Mouse (Mus musculus): Measurements from ENCODE around the gene Casp2. TPM values are rescaled to one million over a fixed set of nuclear protein-coding genes. Genes with fewer than 3 reads are reported as not detected.

Casp2 gene
- polyA plus RNA-seq (2014; fragmentation: Nextera tagmentation; extraction: Ambion mirVana), result 32.7 and 36.4 TPM in 2 replicates

- H3K9me3 ChIP-seq (ENCODE audit: control insufficient read depth, low read length), result no peaks in the 10 kb centered on the region
- whole genome bisulfite sequencing, result under 1% methylated on average over 50 of the region's 51 CpGs
- no peaks in the 10 kb centered on the region for H3K27me3 ChIP-seq (ENCODE audit: control insufficient read depth, insufficient read depth, low read length)
- peak within 1 kb of the TSS; percentile 89 for H3K27ac ChIP-seq
- H3K4me2 ChIP-seq (replicated peaks), result peak within 1 kb of the TSS; percentile 85
- H3K36me3 ChIP-seq (replicated peaks; ENCODE audit: control insufficient read depth, insufficient read depth), result peaks cover 26% of the 10 kb centered on the region
- H3K4me1 ChIP-seq (replicated peaks; ENCODE audit: control insufficient read depth, insufficient read depth, low read length), result peaks cover 16% of the 10 kb centered on the region
- peak within 1 kb of the TSS; percentile 85 for H3K9ac ChIP-seq
- H3K4me3 ChIP-seq (replicated peaks; ENCODE audit: low read length), result peak within 1 kb of the TSS; percentile 73
- ATAC-seq (ENCODE audit: low FRiP score), result peak; percentile 100
- DNase-seq (ENCODE audit: low spot score), result peak; percentile 99
These were observed at the start of gene Casp2 for GRCm38 (mm10) chr6:42264626-42265312. Casp2 (plus strand) TSS chr6:42264985.

GRCm38 (mm10) chr6:42215028-42215427, 49.8 kb upstream of the Casp2 start, which contains the start of gene Tas2r144:
Tas2r144 (plus strand) TSS chr6:42215328.
- Histone ChIP-seq H3K4me2 (replicated peaks) (no peak within 1 kb of the TSS), H3K4me3 (replicated peaks; ENCODE audit: low read length) (no peak within 1 kb of the TSS), H3K4me1 (replicated peaks; ENCODE audit: control insufficient read depth, insufficient read depth, low read length) (no peaks in the 10 kb centered on the region), H3K9ac (no peak within 1 kb of the TSS), H3K36me3 (replicated peaks; ENCODE audit: control insufficient read depth, insufficient read depth) (no peaks in the 10 kb centered on the region), H3K27me3 (ENCODE audit: control insufficient read depth, insufficient read depth, low read length) (no peaks in the 10 kb centered on the region), H3K9me3 (ENCODE audit: control insufficient read depth, low read length) (no peaks in the 10 kb centered on the region), H3K27ac (no peak within 1 kb of the TSS)
- 85% methylated on average over 2 of the region's 2 CpGs for WGBS
- no peak for DNase-seq (ENCODE audit: low spot score)
- ATAC-seq (ENCODE audit: low FRiP score), result no peak

- Histone ChIP-seq H3K27ac (no peak overlapping the region), H3K36me3 (replicated peaks; ENCODE audit: control insufficient read depth, insufficient read depth) (no peaks in the 10 kb centered on the region), H3K4me1 (replicated peaks; ENCODE audit: control insufficient read depth, insufficient read depth, low read length) (no peaks in the 10 kb centered on the region), H3K4me3 (replicated peaks; ENCODE audit: low read length) (no peak overlapping the region), H3K4me2 (replicated peaks) (no peak overlapping the region), H3K27me3 (ENCODE audit: control insufficient read depth, insufficient read depth, low read length) (no peaks in the 10 kb centered on the region), H3K9ac (no peak overlapping the region), H3K9me3 (ENCODE audit: control insufficient read depth, low read length) (no peaks in the 10 kb centered on the region)
- ATAC-seq (ENCODE audit: low FRiP score) (no peak; the same call in 1 of the 2 replicates), DNase-seq (ENCODE audit: low spot score) (no peak)
- WGBS, result 50% methylated on average over 3 of the region's 3 CpGs
These were observed 42.5 kb upstream of the Casp2 start for GRCm38 (mm10) chr6:42222286-42222685.

- no peak overlapping the region for H3K9ac ChIP-seq
- no peak for ATAC-seq (ENCODE audit: low FRiP score)
- DNase-seq (ENCODE audit: low spot score), result no peak
- no peak overlapping the region for H3K4me2 ChIP-seq (replicated peaks)
- H3K27ac ChIP-seq, result no peak overlapping the region
- no peaks in the 10 kb centered on the region for H3K27me3 ChIP-seq (ENCODE audit: control insufficient read depth, insufficient read depth, low read length)
- no peaks in the 10 kb centered on the region for H3K4me1 ChIP-seq (replicated peaks; ENCODE audit: control insufficient read depth, insufficient read depth, low read length)
- H3K36me3 ChIP-seq (replicated peaks; ENCODE audit: control insufficient read depth, insufficient read depth), result no peaks in the 10 kb centered on the region
- 78% methylated on average over 4 of the region's 4 CpGs for WGBS
- no peaks in the 10 kb centered on the region for H3K9me3 ChIP-seq (ENCODE audit: control insufficient read depth, low read length)
- no peak overlapping the region for H3K4me3 ChIP-seq (replicated peaks; ENCODE audit: low read length)
These were observed 39.7 kb upstream of the Casp2 start for GRCm38 (mm10) chr6:42225046-42225445.

- no peak overlapping the region for H3K27ac ChIP-seq
- no peak overlapping the region for H3K4me2 ChIP-seq (replicated peaks)
- peak; percentile 90 for DNase-seq (ENCODE audit: low spot score)
- 33% methylated on average over 17 of the region's 17 CpGs for WGBS
- H3K9me3 ChIP-seq (ENCODE audit: control insufficient read depth, low read length), result no peaks in the 10 kb centered on the region
- H3K4me1 ChIP-seq (replicated peaks; ENCODE audit: control insufficient read depth, insufficient read depth, low read length), result no peaks in the 10 kb centered on the region
- no peak for ATAC-seq (ENCODE audit: low FRiP score)
- H3K4me3 ChIP-seq (replicated peaks; ENCODE audit: low read length), result no peak overlapping the region
- H3K27me3 ChIP-seq (ENCODE audit: control insufficient read depth, insufficient read depth, low read length), result no peaks in the 10 kb centered on the region
- no peaks in the 10 kb centered on the region for H3K36me3 ChIP-seq (replicated peaks; ENCODE audit: control insufficient read depth, insufficient read depth)
- H3K9ac ChIP-seq, result 0 out of 2 replicates have a peak overlapping the region, but pooled peaks have one; percentile 10
These were observed 37.3 kb upstream of the Casp2 start for GRCm38 (mm10) chr6:42227240-42228101.

GRCm38 (mm10) chr6:42229610-42230009, 35.2 kb upstream of the Casp2 start:
- H3K4me3 ChIP-seq (replicated peaks; ENCODE audit: low read length), result no peak overlapping the region
- DNase-seq (ENCODE audit: low spot score), result no peak
- no peak overlapping the region for H3K27ac ChIP-seq
- ATAC-seq (ENCODE audit: low FRiP score), result no peak
- no peaks in the 10 kb centered on the region for H3K9me3 ChIP-seq (ENCODE audit: control insufficient read depth, low read length)
- 78% methylated on average over 4 of the region's 4 CpGs for WGBS
- no peaks in the 10 kb centered on the region for H3K27me3 ChIP-seq (ENCODE audit: control insufficient read depth, insufficient read depth, low read length)
- H3K9ac ChIP-seq, result no peak overlapping the region
- H3K4me2 ChIP-seq (replicated peaks), result no peak overlapping the region
- H3K36me3 ChIP-seq (replicated peaks; ENCODE audit: control insufficient read depth, insufficient read depth), result no peaks in the 10 kb centered on the region
- H3K4me1 ChIP-seq (replicated peaks; ENCODE audit: control insufficient read depth, insufficient read depth, low read length), result no peaks in the 10 kb centered on the region

GRCm38 (mm10) chr6:42231191-42231590, 33.6 kb upstream of the Casp2 start:
- H3K27me3 ChIP-seq (ENCODE audit: control insufficient read depth, insufficient read depth, low read length), result no peaks in the 10 kb centered on the region
- no peak overlapping the region for H3K27ac ChIP-seq
- DNase-seq (ENCODE audit: low spot score) (no peak), ATAC-seq (ENCODE audit: low FRiP score) (no peak)
- whole genome bisulfite sequencing, result 94% methylated on average over 3 of the region's 3 CpGs
- no peak overlapping the region for H3K4me3 ChIP-seq (replicated peaks; ENCODE audit: low read length)
- H3K36me3 ChIP-seq (replicated peaks; ENCODE audit: control insufficient read depth, insufficient read depth), result no peaks in the 10 kb centered on the region
- H3K9ac ChIP-seq, result no peak overlapping the region
- no peak overlapping the region for H3K4me2 ChIP-seq (replicated peaks)
- no peaks in the 10 kb centered on the region for H3K4me1 ChIP-seq (replicated peaks; ENCODE audit: control insufficient read depth, insufficient read depth, low read length)
- H3K9me3 ChIP-seq (ENCODE audit: control insufficient read depth, low read length), result no peaks in the 10 kb centered on the region

GRCm38 (mm10) chr6:42237276-42237805, 27.4 kb upstream of the Casp2 start:
- Histone ChIP-seq H3K27ac (no peak overlapping the region), H3K27me3 (ENCODE audit: control insufficient read depth, insufficient read depth, low read length) (no peaks in the 10 kb centered on the region), H3K4me1 (replicated peaks; ENCODE audit: control insufficient read depth, insufficient read depth, low read length) (no peaks in the 10 kb centered on the region), H3K4me2 (replicated peaks) (no peak overlapping the region), H3K36me3 (replicated peaks; ENCODE audit: control insufficient read depth, insufficient read depth) (no peaks in the 10 kb centered on the region), H3K4me3 (replicated peaks; ENCODE audit: low read length) (no peak overlapping the region), H3K9ac (no peak overlapping the region), H3K9me3 (ENCODE audit: control insufficient read depth, low read length) (no peaks in the 10 kb centered on the region)
- WGBS, result 75% methylated on average over 6 of the region's 6 CpGs
- no peak for ATAC-seq (ENCODE audit: low FRiP score)
- DNase-seq (ENCODE audit: low spot score), result no peak

GRCm38 (mm10) chr6:42241311-42242045, 23.3 kb upstream of the Casp2 start:
- H3K4me2 ChIP-seq (replicated peaks), result no peak overlapping the region
- WGBS, result 84% methylated on average over 6 of the region's 6 CpGs

More at GRCm38 (mm10) chr6:42241311-42242045, 23.3 kb upstream of the Casp2 start:
- Histone ChIP-seq H3K9ac (no peak overlapping the region), H3K4me1 (replicated peaks; ENCODE audit: control insufficient read depth, insufficient read depth, low read length) (no peaks in the 10 kb centered on the region), H3K4me3 (replicated peaks; ENCODE audit: low read length) (no peak overlapping the region), H3K27me3 (ENCODE audit: control insufficient read depth, insufficient read depth, low read length) (no peaks in the 10 kb centered on the region), H3K9me3 (ENCODE audit: control insufficient read depth, low read length) (no peaks in the 10 kb centered on the region), H3K27ac (no peak overlapping the region), H3K36me3 (replicated peaks; ENCODE audit: control insufficient read depth, insufficient read depth) (no peaks in the 10 kb centered on the region)
- ATAC-seq (ENCODE audit: low FRiP score) (no peak), DNase-seq (ENCODE audit: low spot score) (no peak)
